Mouse (Mus musculus) gastrocnemius, adult 8-10 months (tissue): Measurements from ENCODE around the gene Hist1h2br. TPM values are rescaled to one million over a fixed set of nuclear protein-coding genes. Genes with fewer than 3 reads are reported as not detected.
A peak's percentile ranks its signal among the peaks of the same experiment; 100 is the strongest.
"Not testable (repeated sequence)": the region's sequence is repeated elsewhere in the genome, so short reads cannot be mapped to it uniquely, and the experiment has no call there.

Source experiments
- DNase-seq, 2 experiments: peaks; one replicate each; pipeline ENCODE4 v3.0.0; 2022; ENCODE audit warnings: low spot score in 2 of 2
- total RNA-seq, 4 experiments: library from RNA; stranded (reverse); gene quantifications; 2 replicates each; pipeline ENCODE4 v1.2.4; 2022

Gene Hist1h2br
- total RNA-seq: 10 to 100 TPM; 13.3 to 26.6 (median 21.0) TPM

DNA sequence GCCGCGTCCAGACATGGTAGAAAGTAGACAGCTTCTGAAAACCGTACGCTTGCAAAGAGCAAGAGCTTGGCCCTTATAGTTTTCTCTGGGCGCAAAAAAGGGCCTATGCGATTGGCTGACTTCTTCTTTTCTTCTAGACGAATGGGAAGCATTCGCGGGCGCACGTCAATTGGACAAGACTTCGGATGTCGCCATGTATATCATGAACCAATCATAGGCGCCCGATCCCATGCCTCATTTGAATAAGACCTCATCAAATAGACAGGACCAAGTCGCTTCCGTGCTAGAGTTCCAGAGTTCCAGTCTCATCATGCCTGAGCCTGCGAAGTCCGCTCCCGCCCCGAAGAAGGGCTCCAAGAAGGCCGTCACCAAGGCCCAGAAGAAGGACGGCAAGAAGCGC is at the start of gene Hist1h2br, which contains the start of gene Hist1h2ap:
TSS of gene Hist1h2br (plus strand) at position 283 of the 400 bp plus-strand sequence.
TSS of gene Hist1h2ap (minus strand) at position 47 of the 400 bp plus-strand sequence.
- not testable (repeated sequence) for DNase-seq

DNA sequence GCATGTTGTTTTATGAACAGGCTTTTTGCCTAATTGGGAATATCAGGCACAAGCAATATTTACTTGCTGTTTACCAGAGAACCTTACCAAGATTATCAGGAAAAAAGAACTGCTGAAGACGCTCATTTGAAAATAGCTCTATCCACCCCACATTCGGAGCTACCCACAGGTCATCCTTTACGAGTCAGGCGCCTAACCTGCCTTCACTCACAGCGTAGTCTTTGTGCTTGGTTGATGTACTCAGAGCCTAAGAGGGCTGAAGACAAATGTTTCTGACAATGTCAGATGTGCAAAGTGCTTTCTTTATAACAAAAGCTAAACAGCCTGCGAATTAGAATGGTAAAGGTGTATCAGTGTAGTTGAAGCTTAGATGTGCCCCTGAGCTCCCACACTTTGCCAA is 49.2 kb upstream of the Hist1h2br start:
- DNase-seq: no peak

DNA sequence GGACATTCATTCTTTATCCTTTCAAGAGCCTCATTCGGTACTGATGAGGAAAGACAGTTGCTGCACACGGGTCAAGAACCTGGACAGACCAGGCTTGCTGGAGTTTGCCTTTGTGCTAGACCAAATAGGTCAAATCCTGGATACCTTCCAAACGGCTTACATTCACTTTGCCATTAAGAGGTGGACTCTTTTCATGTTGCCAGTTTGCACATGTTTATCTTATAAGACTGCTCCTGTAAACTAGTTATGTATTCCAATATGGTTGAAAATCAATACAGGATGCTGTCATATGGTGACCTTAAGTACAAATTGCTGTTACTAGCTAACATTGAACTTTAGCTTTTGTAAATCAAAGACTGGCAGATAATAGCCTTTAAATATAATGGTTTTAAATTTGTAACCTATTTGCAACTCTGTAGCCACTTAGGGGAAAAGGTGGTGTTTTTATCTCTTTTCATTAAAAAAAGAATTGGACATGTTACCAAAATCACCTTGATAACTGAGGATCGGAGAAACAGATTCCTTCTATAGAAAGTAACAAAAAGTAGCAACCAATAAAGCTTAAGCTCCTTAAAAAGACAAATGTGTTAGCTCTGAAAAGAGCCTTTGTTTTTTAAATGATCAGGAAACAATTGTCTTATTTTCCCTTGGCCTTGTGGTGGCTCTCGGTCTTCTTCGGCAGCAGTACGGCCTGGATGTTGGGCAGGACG is 47.2 kb upstream of the Hist1h2br start:
- DNase-seq: no peak

DNA sequence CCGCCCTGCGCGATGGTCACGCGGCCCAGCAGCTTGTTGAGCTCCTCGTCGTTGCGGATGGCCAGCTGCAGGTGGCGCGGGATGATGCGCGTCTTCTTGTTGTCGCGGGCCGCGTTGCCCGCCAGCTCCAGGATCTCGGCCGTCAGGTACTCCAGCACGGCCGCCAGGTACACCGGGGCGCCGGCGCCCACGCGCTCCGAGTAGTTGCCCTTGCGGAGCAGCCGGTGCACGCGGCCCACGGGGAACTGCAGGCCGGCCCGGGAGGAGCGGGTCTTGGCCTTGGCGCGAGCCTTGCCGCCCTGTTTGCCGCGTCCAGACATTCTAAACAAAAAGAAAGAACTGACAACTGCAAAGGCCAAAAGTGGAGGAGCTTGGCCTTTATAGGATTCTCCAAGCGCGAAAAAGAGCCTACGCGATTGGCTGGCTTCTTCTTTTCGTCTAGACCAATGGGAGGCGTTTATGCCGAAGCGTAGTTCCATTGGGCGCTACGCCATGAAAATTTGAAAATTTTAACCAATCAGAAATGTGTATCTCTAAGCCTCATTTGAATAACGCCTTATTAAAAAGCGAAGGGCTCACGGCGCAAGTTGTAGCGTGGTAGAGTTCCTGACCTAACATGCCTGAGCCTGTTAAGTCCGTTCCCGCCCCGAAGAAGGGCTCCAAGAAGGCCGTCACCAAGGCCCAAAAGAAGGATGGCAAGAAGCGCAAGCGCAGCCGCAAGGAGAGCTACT is 46.5 kb upstream of the Hist1h2br start, which contains the start of the genes Hist1h2an and Hist1h2bp:
TSS of gene Hist1h2an (minus strand) at position 320 of the 731 bp plus-strand sequence.
TSS of gene Hist1h2bp (plus strand) at position 563 of the 731 bp plus-strand sequence.
- peak; percentile 64 to 70 for DNase-seq

DNA sequence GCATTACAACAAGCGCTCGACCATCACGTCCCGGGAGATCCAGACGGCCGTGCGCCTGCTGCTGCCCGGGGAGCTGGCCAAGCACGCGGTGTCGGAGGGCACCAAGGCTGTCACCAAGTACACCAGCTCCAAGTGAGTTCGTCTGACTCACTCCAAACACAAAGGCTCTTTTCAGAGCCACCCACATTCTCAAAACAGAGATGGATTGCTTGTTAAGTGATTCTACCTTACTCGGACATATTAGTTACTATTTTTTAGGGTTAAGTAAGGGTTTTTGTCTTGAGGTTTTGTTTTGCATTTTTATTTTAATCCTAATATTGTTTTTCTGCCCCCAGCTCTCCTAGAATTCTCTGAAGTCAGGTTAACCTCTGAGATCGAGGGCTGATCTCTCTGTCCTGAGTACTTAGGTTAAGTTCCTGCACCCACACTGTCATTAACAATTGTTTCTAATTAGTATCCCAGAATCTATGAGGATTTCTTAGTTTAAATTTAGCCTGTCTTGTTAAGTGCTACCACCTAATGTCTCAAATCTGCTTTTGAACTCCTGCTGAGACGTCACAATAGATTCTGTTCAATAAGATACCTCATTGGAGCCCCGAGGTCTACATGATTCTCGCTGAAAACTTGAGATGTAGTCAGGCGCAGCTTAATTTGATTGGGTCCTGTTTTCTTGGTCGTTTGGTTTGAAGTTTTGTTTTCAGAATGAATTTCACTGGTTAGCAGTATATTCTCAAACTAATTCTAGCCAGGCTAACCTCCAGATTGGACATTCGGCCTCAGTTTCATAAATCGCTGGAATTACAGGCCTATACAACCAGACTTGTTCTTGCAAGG is 45.6 kb upstream of the Hist1h2br start:
- DNase-seq: no peak

DNA sequence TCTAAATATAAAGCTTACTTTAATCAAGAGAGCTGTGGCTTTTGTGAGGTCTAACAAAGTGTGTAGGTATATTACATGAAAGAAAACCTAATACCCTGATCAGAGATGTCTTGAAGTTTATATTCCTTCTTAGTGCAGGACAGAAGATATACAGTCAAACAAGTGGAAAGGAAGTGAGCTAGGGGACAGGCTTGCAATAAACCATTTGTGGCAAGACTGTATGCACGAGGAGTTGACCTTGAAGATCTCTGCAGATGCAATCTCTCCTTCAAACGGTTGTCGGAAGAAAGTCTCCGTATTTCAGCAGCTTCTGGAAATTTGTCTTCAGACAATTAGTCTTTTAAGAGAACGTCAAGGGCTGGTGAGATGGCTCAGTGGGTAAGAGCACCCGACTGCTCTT is 43.6 kb upstream of the Hist1h2br start:
- no peak for DNase-seq

DNA sequence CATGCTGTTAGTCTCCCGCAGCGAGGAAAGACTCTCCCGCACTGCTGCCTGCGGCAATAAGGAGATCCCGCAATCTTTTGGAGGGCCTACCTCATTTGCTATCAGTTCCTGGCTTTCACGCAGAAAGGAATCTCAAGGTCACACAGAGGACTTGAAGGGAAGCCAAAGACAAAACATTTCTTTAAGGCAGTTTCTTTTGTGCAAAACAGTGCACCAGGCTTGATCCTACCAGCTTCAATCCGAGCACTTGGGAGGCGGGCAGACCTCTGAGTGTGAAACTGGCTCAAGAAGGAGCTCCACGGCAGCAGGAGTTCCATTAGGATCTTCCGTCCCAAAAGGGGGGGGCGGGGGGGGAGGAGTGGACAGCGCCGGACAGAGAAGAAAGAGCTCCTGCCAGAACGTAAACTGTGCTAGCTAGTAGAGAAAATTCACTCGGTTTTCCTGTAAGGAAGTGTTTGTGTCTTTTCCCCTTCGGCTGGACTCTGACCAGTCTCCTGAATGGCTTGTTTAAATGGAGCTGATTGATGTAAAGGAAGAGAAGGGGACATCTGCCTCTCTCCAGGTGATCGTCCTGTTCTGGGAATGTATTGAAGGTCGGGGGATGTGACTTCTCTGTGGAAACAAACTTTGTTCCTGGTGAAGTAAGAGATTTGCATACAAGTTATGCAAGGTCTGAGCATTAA is 42.8 kb upstream of the Hist1h2br start:
- DNase-seq: no peak

DNA sequence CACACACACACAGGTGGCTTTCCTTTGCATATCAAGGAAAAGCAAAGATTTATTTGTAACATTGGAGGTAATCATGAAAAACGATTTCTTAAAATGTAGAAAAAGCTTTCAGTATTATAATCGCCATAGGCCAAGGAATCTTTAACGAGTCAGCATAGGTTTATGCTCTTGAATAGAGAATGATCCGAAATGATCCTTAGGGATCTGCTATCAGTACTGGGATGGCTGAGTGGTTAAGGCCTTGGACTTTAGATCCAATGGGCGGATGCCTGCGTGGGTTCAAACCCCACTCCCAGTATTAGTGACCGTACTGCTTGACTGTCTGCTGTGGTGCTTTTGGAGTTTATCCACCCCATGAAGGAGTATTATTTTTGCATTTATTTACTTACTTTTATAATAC is 38.0 kb upstream of the Hist1h2br start:
- no peak for DNase-seq

DNA sequence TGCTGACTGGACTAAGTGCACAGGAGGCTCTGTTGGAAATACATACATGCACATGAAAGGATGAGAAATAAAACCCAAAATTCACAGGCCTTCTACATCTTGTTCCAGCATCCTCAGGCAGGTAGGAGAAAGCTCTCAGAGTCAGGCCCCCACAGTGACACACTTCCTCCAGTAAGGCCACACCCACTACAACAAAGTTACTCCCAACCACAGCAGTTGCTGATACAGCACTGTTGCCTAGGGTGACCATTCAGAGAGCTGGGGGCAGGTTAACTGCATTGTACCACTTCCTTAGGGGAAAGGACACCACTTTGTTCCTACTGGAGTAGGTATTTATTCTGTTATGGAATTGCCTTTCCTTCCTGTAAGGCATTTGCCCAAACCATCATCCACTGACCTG is 36.4 kb upstream of the Hist1h2br start:
- not testable (repeated sequence) for DNase-seq

DNA sequence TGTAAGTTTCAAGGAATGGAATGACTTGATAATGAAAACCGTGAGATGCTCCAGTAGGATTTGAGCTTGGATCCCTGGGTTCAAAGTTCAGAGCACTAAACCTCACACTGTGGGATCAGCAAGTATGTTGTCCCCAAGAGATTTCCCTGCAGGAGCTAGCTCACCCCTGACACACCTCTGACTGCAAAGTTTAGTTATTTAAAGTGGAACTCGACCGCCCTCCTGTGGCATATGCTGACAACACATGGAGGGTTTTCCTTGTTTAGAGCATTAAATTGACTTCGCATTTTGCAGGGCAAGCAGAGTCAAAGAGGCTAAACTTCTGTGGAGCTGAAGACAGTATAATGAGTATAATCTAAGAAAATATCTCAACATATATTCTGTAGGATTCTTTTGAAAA is 30.5 kb upstream of the Hist1h2br start:
- not testable (repeated sequence) for DNase-seq

DNA sequence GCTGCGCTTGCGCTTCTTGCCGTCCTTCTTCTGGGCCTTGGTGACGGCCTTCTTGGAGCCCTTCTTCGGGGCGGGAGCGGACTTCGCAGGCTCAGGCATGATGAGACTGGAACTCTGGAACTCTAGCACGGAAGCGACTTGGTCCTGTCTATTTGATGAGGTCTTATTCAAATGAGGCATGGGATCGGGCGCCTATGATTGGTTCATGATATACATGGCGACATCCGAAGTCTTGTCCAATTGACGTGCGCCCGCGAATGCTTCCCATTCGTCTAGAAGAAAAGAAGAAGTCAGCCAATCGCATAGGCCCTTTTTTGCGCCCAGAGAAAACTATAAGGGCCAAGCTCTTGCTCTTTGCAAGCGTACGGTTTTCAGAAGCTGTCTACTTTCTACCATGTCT is 23.5 kb upstream of the Hist1h2br start, which contains the start of the genes Hist1h2bq and Hist1h2ao:
TSS of gene Hist1h2bq (minus strand) at position 125 of the 400 bp plus-strand sequence.
TSS of gene Hist1h2ao (plus strand) at position 393 of the 400 bp plus-strand sequence.
- DNase-seq: not testable (repeated sequence)

DNA sequence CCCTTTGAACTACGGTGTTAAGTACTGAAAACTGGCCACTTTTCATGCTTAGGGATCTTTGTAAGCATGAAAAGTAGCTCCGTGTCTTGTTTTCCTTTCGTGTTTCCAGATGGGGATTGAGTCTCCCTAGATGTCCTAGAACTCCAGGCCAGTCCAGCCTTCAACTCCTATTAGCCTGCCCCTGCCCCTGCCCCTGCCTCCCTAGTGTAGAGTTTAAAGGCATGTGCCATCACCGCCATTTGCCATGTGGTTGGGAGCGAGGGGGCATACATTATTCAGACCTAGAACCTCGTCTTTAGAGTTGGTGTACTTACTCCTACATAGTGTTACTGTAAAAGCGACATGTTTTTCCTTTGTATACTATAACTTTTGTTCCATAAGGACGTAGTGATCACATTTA is 22.5 kb upstream of the Hist1h2br start:
- DNase-seq: not testable (repeated sequence)

DNA sequence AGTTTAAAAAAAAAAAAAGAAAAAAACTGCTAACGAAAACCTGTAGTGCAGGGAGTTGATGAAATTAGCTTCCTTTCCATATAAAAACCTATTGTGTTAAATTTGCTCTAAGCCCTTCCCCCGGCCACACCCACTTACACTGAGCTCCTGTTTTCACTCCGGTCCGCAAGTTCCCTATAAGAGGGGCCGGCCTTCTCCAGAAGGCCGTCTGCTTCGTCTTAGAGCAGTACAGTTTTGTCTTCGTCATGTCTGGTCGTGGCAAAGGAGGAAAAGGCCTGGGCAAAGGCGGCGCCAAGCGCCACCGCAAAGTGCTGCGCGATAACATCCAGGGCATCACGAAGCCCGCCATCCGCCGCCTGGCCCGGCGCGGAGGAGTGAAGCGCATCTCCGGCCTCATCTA is 22.0 kb upstream of the Hist1h2br start, which contains the start of gene Hist1h4m:
TSS of gene Hist1h4m (plus strand) at position 208 of the 400 bp plus-strand sequence.
- DNase-seq: not testable (repeated sequence)

DNA sequence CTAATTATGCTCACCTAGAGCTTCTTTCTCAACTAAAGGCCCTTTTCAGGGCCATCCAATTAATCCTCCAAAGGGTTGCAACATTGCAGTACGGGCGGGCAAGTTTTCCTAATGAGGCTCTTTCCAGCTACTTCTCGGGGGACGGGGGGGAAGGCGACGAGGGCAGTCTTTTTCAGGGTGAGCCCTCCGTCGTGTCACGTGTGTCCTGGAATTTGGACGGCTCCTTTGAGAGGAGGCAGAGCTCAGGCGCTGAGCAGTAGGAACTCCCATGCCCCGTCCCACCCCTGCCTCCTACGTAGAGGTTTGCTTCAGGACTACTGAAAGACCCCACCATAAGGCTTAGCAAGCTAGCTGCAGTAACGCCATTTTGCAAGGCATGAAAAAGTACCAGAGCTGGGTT is 21.5 kb upstream of the Hist1h2br start:
- not testable (repeated sequence) for DNase-seq

DNA sequence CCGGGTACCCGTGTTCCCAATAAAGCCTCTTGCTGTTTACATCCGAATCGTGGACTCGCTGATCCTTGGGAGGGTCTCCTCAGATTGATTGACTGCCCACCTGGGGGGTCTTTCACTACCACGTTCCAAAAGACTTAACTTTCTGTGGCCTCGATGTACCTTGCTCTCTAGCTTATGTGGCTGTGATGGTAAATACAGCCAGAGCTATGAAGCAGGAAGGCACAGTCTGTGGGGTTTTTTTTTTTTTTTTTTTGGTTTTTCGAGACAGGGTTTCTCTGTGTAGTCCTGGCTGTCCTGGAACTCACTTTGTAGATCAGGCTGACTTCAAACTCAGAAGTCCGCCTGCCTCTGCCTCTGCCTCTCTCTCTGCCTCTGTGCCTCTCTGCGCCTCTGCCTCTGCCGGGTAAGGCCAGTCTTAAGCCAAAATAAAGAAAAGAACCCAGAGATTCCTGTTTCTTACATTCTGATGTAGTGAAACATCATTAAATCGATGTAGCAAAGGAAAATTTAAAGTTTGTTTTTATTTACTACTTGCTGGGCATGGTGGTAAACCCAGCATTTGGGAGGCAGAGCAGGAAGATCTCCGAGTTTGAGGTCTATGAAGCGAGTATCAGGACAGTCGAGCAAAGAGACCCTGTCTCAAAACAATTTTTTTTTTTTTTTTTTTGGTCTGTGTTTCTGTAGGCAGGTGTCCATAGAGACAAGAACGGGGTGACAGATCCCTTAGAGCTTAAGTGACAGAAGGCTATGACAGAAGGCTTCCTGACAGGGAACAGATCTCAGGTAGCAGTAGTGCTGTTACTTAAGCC is 13.3 kb upstream of the Hist1h2br start:
- not testable (repeated sequence) for DNase-seq

DNA sequence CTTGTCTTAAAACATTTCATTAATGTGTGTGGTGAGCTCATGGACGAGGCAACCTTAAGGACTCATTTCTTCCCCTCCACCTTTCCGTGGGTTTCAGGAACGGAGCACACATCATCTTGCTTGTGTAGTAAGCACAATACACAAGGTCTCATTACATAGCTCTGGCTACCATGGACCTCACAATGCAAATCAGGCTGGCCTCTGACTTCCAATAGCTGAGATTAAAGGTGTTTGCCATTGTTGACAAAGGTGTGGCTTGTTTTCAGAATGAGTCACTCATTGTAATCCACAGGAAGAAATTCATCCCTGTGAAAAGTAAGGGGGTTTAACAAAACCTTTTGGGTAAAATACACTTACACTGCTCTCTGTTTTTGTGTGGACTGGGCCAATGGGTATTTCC is 5.0 kb upstream of the Hist1h2br start:
- DNase-seq: no peak

DNA sequence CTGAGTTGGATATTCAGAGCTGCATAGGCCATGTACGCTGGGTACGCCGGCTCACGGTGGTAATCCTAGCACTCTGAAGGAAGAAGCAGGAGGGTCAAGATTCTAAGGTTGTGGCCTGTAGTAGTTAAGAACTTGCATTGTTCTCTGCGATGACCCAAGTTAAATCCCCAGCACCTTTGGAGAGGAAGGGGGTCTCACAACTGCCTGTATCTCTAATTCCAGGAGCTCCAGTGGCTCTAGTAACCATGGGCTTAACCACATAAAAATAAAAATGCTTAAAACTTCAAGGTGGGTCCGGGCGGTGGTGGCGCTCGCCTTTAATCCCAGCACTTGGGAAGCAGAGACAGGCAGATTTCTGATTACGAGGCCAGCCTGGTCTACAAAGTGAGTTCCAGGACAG is 3.2 kb upstream of the Hist1h2br start:
- no peak for DNase-seq

DNA sequence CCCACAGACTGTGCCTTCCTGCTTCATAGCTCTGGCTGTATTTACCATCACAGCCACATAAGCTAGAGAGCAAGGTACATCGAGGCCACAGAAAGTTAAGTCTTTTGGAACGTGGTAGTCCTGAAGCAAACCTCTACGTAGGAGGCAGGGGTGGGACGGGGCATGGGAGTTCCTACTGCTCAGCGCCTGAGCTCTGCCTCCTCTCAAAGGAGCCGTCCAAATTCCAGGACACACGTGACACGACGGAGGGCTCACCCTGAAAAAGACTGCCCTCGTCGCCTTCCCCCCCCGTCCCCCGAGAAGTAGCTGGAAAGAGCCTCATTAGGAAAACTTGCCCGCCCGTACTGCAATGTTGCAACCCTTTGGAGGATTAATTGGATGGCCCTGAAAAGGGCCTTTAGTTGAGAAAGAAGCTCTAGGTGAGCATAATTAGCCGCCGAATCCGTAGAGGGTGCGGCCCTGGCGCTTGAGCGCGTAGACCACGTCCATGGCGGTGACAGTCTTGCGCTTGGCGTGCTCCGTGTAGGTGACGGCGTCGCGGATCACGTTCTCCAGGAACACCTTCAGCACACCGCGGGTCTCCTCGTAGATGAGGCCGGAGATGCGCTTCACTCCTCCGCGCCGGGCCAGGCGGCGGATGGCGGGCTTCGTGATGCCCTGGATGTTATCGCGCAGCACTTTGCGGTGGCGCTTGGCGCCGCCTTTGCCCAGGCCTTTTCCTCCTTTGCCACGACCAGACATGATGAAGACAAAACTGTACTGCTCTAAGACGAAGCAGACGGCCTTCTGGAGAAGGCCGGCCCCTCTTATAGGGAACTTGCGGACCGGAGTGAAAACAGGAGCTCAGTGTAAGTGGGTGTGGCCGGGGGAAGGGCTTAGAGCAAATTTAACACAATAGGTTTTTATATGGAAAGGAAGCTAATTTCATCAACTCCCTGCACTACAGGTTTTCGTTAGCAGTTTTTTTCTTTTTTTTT is 1.8 kb upstream of the Hist1h2br start, which contains the start of gene Hist1h4n:
TSS of gene Hist1h4n (minus strand) at position 779 of the 977 bp plus-strand sequence.
- not testable (repeated sequence) for DNase-seq
